Mouse (Mus musculus): ENCODE results near the gene Gm10837.
"Not testable (repeated sequence)": the region's sequence is repeated elsewhere in the genome, so short reads cannot be mapped to it uniquely, and the experiment has no call there.

Gene Gm10837

DNA sequence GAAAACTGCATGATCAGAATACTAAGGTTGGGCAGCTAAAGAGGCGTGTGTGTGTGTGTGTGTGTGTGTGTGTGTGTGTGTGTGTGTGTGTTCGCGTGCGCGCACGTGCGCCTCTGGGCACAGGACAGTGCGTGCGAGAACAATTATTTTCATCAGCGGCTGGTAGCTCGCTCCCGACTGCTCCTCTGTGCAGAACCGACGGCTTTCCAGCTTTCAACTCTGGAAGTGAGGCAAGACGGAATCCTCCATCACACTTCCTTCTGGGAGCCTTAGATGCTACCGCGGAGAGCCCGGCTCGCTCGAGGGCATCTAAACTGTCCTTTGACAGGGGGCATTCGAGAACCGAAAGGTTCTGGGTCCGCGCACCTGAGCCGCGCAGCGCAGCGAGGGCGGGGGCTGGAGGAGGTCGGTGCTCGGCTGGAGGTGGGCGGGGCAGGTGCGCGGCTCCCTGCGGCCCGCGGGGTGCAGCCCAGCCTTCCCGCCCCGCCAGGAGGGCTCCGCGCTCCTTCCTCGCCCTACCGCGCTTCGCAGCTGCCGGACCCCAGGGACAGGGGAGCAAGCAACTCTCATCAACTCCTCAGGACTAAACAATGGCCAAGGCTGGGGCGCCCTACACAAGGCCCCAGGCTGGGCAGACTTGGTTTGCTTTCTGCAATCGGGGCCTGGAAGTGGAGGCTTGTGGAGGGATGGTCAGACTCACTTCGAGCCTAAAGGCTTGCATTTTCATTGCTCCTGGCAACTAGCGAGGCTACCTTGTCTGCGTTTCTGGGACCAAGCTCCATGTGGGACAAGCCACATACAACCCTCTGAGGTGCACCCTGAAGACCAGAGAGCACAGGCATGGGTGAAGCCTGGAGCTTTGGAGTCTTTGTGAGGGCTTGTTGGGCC lies at the start of gene Gm10837:
Gene Gm10837, plus strand, starts transcription at position 146 of the 888 bp plus-strand sequence.
- Histone ChIP-seq H3K27me3 (ENCODE audit: control insufficient read depth, insufficient read depth, low read length, poor library complexity, severe bottlenecking) (no peaks in the 10 kb centered on the region), H3K36me3 (ENCODE audit: control insufficient read depth, insufficient read depth, low read length, poor library complexity, severe bottlenecking) (no peaks in the 10 kb centered on the region)
- DNase-seq (ENCODE audit: low read depth, low spot score), result no peak

DNA sequence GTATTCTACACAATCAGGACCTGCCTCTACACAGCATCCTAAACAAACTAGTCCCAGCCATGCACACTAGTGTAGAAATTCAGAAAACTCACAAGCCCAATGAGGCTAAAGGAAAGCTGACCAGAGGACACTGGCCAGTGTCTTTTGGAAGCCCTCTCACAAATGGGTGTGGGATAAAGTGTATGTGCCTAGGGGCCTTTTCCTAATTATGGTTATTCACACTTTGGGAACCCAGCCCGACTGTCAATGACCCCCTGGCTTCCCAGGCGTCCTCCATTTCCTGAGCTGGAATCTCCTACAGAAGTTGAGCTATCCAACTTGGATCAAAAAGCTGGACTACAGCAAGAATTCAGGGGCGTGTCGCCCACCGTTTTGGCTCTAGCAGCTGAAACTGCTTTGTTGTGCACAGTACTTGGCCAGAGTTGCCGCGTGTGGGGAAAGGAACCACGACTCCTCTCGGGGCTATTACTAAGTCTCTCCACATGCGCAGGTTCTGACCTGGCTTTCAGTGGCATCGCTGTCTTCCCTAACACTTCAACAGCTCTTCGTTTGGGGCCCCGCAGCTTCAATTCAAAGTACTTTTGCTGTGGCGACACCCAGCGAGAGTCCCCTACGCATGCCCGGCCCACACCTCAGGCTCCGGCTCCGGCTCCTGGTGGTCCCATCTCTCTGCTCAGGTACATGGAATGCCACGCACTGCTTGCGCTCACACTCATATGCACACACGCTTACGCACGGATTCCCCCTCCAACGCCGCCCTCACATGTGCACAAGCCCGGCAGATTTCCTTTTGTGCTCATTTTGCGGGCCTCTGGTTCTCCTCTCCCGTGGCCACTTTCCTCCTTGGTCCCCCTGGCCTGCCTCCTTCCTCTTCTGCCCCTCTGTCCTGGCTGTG lies 40.5 kb upstream of the Gm10837 start:
- DNase-seq (ENCODE audit: low read depth, low spot score), result no peak
- H3K27me3 ChIP-seq (ENCODE audit: control insufficient read depth, insufficient read depth, low read length, poor library complexity, severe bottlenecking), result peaks cover 3% of the 10 kb centered on the region; the same call in 1 of the 2 replicates
- H3K36me3 ChIP-seq (ENCODE audit: control insufficient read depth, insufficient read depth, low read length, poor library complexity, severe bottlenecking), result no peaks in the 10 kb centered on the region

DNA sequence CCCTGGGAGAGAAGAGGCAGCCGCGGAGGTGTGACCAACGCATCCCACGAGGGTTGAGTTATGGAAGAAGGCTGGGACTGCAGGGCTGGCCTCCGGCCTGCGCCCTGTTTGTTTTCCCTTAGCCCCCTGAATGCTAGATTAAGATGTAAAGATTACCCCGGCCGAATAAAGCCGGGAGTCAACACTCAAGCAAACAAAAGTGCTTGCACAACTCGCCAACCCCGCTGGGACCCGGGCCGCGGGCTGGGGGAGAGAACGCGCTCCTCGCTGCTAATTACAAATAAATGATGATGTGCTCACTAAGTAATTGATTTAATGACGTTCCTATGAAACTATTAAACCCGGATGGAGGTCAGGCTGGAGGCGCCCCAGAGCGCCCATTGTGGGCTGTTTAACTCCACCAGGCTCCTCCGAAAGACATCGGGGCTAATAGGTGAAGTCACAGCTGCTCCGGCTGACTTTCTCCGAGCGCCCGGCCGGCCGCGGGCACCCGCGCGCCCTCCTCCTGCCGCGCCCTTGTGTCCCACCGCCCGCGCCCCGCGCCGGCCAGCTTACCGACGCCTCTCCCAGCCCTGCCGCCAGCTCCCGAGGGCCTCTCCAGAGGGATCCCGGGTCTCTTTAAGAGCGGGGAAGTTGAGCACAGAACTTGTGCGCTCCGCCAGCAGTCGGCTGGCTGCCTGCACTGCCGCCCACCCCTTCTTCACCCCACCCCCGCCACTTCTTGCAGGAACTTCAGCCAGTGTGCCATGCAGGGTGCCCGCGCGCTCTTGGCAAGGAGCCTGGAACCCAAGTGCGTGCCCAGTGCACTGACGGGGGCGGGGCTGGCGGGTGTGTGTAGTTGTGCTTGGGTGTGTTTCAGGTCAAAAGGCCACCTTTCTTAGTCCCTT lies 39.6 kb upstream of the Gm10837 start, which contains the start of gene Gm5089:
Gene Gm5089, minus strand, starts transcription at position 620 of the 887 bp plus-strand sequence.
- no peak for DNase-seq (ENCODE audit: low read depth, low spot score)
- Histone ChIP-seq H3K36me3 (ENCODE audit: control insufficient read depth, insufficient read depth, low read length, poor library complexity, severe bottlenecking) (no peaks in the 10 kb centered on the region), H3K27me3 (ENCODE audit: control insufficient read depth, insufficient read depth, low read length, poor library complexity, severe bottlenecking) (peaks cover 3% of the 10 kb centered on the region; the same call in 1 of the 2 replicates)

DNA sequence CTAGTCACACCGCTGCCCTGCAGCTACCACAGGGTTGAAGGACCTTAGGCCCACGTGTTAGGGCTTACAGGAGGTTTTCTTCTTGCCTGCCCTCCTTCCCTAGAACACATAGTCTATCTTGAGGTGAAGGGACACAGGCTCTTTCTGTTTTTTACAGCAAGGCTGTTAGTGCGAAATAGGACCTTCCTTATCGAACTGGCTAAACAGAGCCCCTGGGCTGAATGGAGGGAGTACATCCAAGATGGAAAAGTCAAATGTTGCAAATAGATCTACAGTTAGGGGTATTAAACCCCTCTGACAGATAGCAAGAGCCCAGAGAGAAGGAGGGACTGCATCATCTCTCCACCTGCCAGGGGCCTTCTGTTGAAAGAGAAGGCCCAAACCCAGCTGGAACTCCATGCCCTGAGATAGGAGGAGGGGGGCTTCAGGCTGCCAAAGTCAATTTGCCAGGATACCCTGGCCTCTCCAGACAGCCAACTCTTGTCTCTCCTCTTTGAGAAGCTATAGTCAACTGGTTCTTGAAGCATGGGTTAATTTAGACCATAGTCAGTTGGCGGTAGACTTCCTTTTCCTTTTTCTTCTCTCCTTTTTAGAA lies 38.7 kb upstream of the Gm10837 start:
- peaks cover 3% of the 10 kb centered on the region; the same call in 1 of the 2 replicates for H3K27me3 ChIP-seq (ENCODE audit: control insufficient read depth, insufficient read depth, low read length, poor library complexity, severe bottlenecking)
- no peaks in the 10 kb centered on the region for H3K36me3 ChIP-seq (ENCODE audit: control insufficient read depth, insufficient read depth, low read length, poor library complexity, severe bottlenecking)
- no peak for DNase-seq (ENCODE audit: low read depth, low spot score)

DNA sequence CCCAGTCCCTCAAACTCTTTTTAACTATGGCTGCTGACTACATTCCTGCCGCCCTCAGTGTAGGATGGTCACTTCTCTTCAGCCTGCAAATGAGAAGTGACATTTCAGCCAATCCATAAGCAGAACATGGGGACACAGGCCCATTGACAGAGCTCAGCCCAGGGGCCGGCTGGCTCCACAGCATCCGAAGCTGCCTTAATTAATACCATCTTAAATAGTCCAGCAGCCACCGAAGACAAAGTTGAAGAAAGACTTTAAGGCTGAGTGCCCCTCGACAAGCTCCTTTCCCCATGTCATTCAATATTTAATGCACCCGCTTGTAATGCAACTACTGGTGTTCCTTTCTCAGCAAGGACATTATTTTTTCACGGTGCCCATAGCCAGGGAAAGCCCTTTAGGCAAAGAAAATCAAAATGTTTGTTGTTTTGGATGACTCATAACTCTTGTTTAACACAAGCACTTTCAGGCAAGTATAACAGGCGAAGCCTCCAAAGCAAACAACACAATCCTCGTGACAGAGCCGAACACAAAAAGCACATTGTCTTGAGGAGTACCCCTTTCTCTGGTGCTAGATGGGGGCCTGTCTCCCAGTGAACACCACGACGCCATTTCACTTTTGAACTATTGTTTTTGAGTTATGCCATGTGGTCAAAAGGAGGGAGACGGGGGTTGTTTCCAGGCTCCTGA lies 37.5 kb upstream of the Gm10837 start:
- no peak for DNase-seq (ENCODE audit: low read depth, low spot score)
- Histone ChIP-seq H3K27me3 (ENCODE audit: control insufficient read depth, insufficient read depth, low read length, poor library complexity, severe bottlenecking) (peaks cover 3% of the 10 kb centered on the region; the same call in 1 of the 2 replicates), H3K36me3 (ENCODE audit: control insufficient read depth, insufficient read depth, low read length, poor library complexity, severe bottlenecking) (no peaks in the 10 kb centered on the region)

DNA sequence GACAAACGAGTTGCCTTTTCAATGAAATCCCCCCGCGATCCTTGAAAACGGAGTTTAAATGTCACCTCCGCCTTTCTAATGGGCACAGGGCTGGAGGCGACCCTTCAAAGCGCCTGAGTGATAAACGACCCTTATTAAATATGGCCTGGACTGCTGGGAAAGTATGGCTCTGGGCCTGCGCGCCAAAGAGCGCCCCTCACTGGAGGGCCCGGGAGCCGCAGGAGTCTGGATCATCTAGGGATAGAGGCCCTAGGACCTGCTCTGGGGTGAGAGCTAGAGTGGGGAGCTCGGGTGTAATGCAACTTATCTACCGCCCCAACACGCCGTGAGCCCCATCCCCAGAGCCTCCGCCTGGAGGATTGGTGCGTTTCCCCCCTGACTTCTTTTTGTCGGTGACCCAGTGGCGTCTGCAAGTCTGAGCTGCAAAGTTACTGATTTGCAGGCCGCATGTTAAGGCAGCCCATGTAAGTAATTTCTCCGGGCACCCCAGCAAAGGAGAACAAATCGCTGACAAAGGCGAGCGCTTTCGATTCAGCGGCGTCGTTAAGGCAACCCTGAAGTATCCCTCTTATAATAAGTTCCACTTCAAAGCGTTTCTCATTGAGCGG lies 36.9 kb upstream of the Gm10837 start:
- no peak for DNase-seq (ENCODE audit: low read depth, low spot score)
- H3K27me3 ChIP-seq (ENCODE audit: control insufficient read depth, insufficient read depth, low read length, poor library complexity, severe bottlenecking), result peaks cover 3% of the 10 kb centered on the region; the same call in 1 of the 2 replicates

DNA sequence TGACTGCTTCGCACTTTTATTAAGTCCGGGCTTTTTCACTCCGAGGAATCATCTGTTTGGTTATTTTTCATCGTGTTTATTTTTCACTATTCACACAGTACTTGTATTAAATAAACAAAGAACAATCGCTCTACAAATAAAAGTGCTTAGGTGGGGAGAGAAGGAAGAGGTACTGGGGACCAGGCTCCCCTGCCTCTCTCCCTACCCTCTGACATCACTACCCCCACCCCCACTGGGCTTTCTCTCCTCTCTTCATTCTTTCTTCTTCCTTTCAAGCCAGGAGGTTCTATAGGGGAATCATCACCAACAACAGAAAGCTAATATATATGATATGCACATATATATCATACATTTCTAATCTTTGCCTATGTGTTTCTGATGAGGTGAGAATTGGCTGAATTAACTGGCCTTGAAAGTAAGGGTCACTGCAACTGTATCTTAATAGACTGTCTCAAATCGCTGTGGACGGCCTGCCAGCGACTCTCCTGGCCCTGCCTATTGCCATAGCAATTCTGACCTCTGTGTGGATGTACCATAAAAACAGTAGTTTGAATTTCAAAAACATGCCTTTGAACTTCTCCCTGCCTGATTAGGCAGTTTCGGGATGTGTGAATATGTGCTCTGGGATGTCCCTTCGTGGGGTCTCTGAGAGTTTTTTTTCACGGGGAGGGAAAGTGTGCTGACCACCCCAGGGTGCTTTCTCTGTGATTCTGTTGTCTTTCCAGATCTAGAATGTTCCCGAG lies 36.2 kb upstream of the Gm10837 start:
- H3K27me3 ChIP-seq (ENCODE audit: control insufficient read depth, insufficient read depth, low read length, poor library complexity, severe bottlenecking), result peaks cover 3% of the 10 kb centered on the region; the same call in 1 of the 2 replicates
- DNase-seq (ENCODE audit: low read depth, low spot score), result no peak
- H3K36me3 ChIP-seq (ENCODE audit: control insufficient read depth, insufficient read depth, low read length, poor library complexity, severe bottlenecking), result no peaks in the 10 kb centered on the region

More for the DNA sequence above, 36.9 kb upstream of the Gm10837 start:
- no peaks in the 10 kb centered on the region for H3K36me3 ChIP-seq (ENCODE audit: control insufficient read depth, insufficient read depth, low read length, poor library complexity, severe bottlenecking)

DNA sequence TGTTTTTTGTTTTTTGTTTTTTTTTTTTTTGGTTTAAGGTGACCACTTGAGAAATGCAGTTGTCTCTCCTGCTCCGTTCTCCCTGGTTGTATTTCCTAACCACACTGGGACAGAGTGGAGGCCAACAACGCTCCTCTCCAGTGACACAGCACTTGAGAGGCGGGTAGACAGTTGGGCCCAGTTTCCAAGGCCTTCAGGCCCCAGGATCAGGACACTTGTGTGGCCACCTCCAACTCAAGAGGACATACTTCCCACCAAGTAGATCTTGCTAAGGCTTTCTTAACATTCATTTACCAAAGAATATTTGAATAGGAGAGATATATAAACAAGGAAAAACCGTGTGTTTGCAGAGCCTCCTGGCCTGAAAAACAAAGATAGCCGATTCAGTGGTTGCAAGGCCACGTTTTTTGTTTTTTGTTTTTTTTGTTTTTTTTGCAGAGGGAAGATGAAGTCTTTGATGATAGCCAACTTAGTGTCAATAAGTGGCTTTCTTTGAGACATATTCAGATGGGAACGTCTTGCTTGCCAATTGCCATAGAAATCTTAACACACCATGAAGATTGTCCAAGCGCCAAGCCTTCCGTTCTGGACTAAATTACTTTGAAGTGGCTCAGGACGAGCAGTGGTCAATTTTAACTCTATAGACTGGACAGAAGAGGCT lies 35.4 kb upstream of the Gm10837 start:
- DNase-seq (ENCODE audit: low read depth, low spot score), result no peak
- Histone ChIP-seq H3K27me3 (ENCODE audit: control insufficient read depth, insufficient read depth, low read length, poor library complexity, severe bottlenecking) (peaks cover 3% of the 10 kb centered on the region; the same call in 1 of the 2 replicates), H3K36me3 (ENCODE audit: control insufficient read depth, insufficient read depth, low read length, poor library complexity, severe bottlenecking) (no peaks in the 10 kb centered on the region)

DNA sequence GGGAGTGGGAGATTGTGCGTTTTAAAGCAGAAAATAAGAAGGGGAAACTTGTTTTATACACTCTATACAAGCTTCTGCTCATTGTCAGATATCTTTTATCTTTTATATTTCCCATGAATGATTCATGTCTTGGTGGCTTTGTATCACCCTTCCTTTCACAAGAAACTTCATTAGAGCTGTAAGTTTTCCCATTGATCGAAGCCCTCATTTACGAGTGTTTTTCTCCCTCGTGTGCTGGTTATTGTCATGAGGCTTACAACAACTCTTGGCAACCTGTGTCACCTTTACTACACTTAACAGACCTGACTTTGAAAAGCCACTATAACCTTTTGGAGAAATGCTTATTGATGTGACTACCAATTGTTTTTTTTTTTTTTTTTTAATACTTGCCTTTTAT lies 34.8 kb upstream of the Gm10837 start:
- no peak for DNase-seq (ENCODE audit: low read depth, low spot score)

DNA sequence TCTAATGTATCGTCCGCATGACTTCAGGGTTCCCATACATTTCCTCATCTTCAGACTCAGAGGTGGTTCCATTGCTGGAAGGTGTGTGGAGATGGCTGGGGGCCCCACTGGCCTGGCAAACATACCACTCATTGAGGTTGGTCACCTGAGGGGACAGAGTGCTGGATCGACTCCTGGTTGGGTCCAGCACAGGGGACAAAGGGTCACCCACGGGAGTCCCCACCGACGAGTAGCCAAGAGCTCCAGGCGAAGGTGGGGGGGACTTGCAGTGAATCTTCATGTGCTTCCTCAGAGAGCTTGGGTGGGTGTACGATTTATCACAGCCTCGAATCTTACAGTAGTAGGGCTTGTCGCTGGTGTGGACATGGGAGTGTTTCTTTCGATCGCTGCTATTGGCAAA lies 31.1 kb upstream of the Gm10837 start:
- not testable (repeated sequence) for H3K36me3 ChIP-seq (ENCODE audit: control insufficient read depth, insufficient read depth, low read length, poor library complexity, severe bottlenecking); H3K27me3 ChIP-seq (ENCODE audit: control insufficient read depth, insufficient read depth, low read length, poor library complexity, severe bottlenecking); DNase-seq (ENCODE audit: low read depth, low spot score)

More for the DNA sequence above, 34.8 kb upstream of the Gm10837 start:
- Histone ChIP-seq H3K36me3 (ENCODE audit: control insufficient read depth, insufficient read depth, low read length, poor library complexity, severe bottlenecking) (no peaks in the 10 kb centered on the region), H3K27me3 (ENCODE audit: control insufficient read depth, insufficient read depth, low read length, poor library complexity, severe bottlenecking) (peaks cover 5% of the 10 kb centered on the region; the same call in 1 of the 2 replicates)

DNA sequence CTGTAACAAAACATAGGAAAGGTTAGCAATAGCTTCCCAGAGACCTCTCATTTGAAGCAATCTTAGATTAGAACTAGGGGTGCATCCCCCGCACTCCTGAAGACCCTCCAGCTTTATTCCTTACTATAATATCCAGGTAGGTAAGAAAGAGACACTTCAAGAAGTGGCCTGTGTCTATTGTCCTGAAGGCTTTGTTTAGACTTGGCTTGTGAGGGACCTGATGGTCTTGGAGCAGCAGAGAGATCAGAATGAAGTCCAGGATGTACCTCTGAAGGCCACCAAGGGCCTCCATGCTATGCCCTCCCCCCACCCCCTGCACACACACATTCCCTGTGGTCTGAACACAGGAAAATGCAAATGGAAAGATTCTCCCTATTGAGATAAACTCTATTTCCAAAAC lies 30.6 kb upstream of the Gm10837 start:
- Histone ChIP-seq H3K36me3 (ENCODE audit: control insufficient read depth, insufficient read depth, low read length, poor library complexity, severe bottlenecking) (no peaks in the 10 kb centered on the region), H3K27me3 (ENCODE audit: control insufficient read depth, insufficient read depth, low read length, poor library complexity, severe bottlenecking) (peaks cover 2% of the 10 kb centered on the region; the same call in 1 of the 2 replicates)
- no peak for DNase-seq (ENCODE audit: low read depth, low spot score)

DNA sequence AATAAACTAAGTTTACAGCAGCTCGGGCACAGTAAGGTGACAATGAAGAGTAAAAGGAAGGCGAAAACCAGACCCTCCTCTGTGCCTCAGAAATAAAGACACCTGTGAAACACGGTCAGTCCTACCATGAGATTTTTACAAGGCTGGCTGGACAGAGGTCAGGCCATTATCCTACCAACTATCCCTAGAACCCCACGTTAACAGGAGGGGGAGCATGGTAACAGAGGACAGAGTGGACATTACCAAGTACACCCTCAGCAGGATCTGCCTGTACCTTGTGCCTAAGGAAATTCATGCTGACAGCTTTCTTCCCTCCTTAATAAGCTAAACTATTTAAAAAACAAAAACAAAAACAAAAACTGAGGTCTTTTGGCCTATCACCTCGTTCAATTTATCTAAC lies 30.2 kb upstream of the Gm10837 start:
- Histone ChIP-seq H3K36me3 (ENCODE audit: control insufficient read depth, insufficient read depth, low read length, poor library complexity, severe bottlenecking) (no peaks in the 10 kb centered on the region), H3K27me3 (ENCODE audit: control insufficient read depth, insufficient read depth, low read length, poor library complexity, severe bottlenecking) (peaks cover 2% of the 10 kb centered on the region)
- DNase-seq (ENCODE audit: low read depth, low spot score), result no peak
